Mouse (Mus musculus): ENCODE measurements around the gene Ofcc1. TPM values are rescaled to one million over a fixed set of nuclear protein-coding genes. Genes with fewer than 3 reads are reported as not detected.

The Ofcc1 gene
- total RNA-seq, 4 experiments from 2014 or later: not detected

DNA sequence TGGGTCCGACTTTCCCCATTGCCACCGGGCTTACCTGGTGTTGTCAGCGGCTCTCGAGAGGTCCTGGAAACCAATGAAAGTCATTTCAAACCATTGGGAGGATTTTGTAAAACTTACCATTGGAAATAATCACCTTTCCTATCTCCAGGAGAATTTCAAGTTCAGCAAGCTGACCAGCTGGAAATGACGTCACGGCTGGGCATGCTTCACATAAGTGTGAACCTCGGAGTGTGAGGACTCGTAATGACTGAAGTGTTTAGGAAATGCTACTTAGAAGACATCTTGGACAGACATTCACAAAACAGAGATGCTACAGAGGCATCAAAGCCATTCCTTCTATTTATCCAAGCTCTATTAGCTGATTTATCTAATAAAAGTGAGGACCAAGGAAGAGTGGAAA is 361.0 kb downstream of the Ofcc1 start:
- no peak for DNase-seq (ENCODE audit: low spot score in 2 of 2)

DNA sequence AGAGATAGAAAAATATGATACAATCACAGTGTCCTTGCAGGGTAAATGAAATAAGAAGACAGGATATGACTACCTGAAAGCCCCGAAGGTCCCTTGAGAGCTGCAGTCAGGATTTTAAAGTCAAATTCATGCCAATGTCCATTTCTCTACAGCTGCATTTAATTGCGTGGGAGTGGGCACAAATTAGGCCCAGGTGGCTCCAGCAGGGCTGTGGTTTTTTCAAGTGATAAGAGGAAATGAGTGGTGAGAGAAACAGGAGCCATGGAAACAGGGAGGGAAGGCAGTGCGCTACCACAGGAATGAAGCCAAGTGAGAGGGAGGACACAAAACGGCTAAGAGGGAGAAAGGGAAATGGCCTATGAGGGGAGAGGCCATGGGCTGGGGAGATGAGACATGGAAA is 363.3 kb downstream of the Ofcc1 start:
- no peak for DNase-seq (ENCODE audit: low spot score in 2 of 2)

DNA sequence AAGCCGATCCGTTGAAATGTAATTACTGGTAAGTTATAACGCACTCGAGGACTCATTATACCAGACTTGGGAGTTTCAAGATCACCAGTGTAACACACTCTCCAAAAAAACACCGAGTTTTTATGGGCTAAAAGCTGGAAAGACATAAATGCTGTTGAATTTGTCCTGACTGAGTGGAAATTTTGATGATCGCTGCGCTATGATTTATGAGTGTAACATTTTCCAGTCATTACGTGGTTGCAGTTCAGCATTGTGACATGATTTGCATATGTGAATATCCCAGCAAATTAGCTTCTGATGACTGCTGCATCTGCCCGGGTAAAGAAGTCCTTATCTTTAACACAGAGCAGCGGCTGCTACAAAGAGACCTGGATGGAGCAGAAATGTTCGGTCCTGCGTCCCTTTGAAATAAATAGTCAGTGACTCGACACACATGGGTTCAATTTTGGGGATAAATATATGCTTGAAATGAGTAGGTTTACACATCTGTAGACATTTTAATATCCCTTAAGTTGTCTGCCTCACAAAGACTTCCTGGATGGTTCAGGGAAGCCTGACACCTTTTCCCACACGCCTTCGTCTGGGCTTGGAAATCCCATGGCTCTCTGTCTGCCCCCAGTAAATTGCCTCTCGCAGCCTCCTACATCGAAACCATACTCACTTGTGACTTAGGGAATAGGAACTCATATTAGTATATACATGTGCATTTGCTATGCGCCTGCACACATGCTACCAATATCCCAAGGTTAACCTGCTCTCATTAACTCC is 381.8 kb downstream of the Ofcc1 start:
- no peak for DNase-seq (ENCODE audit: low spot score in 2 of 2)

DNA sequence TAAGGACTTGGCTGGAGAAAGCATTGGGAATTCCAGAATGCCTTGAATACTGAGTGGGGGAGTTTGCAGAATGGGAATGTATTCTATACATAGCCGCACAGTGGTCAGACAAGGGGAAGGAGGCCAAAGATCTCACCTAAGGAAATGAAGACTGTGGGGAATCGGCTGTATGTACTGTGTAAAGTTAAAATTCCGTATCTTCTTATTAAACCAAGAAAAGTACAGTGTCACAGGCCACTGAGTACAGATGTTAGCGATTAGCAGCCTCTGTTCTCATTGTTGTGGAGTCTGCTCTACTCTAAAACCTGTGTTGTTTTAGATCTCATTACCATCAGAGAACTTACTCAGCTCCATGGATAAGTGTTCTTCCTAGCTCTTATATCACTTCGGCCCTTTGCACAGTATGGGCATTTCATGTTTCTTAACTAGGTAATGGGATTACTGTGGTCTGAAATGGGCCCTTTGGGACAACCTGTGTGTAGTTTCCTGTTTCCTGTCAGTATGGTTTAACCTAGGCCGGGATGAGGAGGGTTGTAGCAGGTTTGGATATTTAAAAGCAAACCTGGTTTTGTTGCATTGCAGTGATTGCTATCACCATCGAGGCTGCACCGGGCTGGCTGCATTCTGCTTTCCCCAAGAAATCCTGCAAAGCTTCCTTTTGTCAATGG is 392.8 kb downstream of the Ofcc1 start:
- no peak for DNase-seq (ENCODE audit: low spot score in 2 of 2)

DNA sequence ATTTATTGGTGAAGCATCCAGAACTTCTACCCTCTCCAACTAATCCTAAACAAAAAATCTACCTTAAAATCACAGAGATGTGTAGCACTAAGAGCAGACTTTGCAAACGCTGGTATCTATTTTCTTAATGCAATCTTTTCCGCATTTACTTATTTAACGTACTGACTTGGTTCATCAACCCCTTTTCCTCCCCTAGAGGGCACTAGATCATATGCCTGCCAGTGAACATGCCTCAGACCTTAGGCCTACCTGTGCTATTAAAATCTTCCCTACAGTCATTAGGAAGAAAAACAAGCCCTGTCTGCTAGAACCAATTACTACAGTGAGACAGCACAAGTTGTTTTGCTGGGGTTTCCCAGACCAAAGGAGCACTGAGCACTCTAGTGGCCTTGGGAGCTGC is 404.0 kb downstream of the Ofcc1 start:
- no peak for DNase-seq (ENCODE audit: low spot score in 2 of 2)

DNA sequence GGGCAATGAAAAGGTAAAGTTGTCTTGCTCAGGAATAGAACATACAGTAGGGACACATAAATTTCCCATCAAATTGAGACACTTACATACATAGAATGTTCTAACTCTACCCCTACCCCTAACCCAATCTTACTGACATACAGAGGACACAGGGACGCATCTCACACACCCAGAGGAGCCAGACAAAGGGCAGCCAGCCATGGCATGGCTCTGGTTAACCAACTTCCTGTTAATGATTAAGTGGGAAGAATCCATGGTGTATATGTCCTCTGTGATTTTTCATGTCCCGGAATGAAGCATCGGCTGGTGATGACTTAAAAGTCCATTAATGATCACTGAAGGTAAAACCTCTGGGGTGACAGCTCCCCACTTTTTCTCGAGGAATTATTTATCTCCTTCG is 405.2 kb downstream of the Ofcc1 start:
- no peak for DNase-seq (ENCODE audit: low spot score in 2 of 2)
